Mouse (Mus musculus) ovary, postnatal 14 days (tissue): ENCODE results near the gene Camk1d.
"Not testable (repeated sequence)": the region's sequence is repeated elsewhere in the genome, so short reads cannot be mapped to it uniquely, and the experiment has no call there.

Experiments used
- DNase-seq: peaks from one replicate; pipeline ENCODE4 v3.0.0; 2022; ENCODE audit warnings: low spot score

The Camk1d gene

DNA sequence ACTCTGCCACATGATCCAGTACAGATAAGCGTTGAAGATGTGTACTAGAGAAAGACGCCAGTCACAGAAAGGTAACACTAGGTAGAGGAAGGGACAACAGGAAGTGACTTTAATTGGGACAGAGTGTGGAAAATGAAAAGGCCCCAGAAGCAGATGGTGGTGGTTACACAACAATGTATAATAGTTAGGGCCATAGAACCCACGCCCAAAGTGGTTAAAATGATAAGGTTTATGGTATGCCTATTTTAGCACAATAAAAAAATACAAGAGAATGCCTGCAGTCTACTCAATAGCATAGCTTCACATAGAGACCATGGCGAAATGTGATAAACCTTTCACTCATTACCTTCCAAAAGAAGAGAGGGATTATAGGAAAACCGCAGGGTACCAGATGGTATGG, 147.7 kb downstream of the Camk1d start:
- DNase-seq = no peak

DNA sequence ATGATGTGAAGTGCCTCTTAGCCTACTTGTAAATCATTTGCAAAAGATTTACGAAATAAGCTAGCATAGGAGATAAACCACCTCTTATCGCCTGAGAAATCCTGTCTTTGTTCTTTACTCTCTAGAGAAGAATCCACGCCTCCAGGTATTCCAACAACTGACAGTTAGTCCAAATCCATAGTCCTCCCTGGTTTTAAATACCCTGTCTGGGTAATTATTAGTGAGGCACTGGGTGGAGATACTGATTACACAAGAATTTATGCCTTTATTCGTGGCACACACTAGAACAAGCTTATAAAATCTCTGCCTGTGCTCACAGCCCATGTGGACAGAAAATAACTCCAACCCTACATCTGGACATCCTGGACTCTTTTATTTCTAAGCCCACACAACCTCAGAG, 150.6 kb downstream of the Camk1d start:
- no peak for DNase-seq

DNA sequence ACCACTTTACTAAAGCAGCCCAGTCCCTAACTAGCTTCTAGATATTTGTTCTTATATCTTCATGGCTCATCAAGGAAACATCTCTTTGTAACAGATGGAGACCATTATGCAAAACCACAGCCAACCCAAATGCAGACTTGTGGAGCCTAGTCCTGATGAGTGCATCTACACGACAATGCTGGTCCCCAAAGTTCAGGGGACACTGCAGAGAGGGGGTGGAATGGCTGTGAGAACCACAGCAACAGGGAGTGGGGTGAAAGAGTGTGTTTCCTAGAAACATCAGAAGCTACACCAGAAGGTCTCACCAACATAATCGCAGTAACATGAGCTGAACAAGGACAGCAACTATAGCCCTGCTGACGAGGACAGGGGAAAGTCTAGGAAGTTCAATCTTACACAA, 152.9 kb downstream of the Camk1d start:
- DNase-seq = no peak

DNA sequence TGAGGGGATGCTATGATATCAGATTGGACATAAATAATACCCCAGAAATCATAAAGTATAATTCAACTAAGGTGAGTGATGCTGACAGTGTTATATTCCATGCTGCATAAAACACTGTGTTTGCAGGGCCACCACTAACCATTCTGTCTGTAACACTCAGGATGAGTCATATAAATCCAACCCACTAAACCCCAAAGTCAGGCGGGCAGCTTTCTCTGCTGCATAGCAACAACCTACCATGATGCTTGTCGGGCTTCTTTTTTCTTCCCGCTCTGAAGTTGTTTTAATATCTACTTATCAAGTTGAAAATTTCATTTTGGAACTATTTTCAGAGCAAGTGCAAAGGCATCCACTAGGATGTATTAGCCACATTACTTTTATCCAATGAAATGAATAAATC, 161.1 kb downstream of the Camk1d start:
- DNase-seq = no peak

DNA sequence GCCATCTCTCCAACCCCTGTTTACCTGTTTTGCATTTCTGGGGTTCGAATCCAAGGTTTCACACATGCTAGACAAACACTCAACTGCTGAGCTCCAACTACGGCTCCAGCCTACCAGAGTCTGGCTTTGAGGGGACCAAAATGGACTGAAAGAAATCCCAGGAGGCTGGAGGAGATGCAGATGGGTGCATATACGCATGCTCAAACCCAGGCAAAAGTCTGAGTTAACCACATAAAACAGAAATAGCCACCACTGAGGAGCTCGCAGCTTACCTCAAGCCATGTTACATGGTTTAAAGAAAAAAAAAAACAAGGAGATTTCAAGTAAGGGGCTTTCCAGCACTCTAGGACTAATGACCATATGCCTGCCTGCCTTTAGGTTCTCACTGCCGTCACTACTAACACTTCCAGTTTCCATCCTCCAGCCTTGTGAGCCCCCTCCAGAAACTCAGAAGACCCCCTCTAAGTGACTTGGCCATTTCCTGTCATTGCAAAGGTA, 162.5 kb downstream of the Camk1d start:
- DNase-seq = no peak

DNA sequence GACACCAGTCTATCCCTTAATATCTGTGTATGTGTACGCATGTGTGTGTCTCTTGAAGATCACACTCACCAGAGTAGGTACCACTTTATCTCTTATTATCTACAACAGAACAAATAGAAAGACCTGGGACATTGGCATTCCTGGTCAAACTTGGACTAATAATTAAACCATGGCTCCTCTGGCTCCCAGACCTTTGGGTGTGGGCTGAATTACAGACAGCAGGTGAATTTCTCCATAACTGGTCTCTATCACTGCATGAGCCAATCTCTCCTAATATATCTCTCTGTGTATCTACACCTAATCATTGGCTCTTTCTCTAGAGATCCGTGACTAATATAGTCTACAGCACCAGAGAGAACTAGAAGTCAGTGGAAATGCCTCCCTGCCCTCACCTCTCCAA, 165.0 kb downstream of the Camk1d start:
- DNase-seq = no peak

DNA sequence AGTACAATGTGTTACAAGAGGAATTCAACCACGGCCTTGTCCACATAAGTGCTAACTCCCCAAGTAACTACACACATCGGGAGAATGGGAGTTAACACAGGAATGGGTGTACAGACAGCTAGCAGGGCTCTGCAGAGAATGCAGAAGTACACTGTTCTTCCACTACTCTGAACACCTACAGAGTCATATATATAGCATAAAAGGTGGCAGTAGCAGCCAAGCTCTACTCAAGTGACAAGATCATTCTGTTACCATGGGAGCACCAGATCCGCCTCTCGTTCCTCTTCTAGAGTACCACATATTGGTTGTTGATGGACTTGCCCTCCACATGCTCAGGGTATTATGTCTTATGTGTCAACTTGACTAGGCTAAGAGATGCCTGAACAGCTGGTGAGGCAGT, 165.4 kb downstream of the Camk1d start:
- no peak for DNase-seq

DNA sequence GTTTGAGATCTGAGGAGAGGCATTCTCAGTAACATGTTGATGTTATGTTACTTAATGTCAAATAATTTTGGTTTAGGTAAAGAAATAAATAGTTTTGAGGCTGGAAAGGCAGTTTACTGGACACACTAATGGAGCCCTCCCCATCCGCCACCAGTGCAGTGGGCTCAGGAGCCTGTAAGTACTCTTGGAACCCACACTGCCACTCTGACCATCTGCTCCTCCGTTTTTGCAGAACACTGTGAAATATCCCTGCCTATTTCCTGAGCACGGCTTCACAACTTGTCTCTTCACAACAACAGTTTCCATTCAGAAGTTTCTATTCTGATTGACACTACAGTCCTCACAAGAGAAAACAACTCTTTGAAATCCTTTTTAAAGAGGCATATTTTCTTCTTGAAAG, 173.4 kb downstream of the Camk1d start:
- DNase-seq = no peak

DNA sequence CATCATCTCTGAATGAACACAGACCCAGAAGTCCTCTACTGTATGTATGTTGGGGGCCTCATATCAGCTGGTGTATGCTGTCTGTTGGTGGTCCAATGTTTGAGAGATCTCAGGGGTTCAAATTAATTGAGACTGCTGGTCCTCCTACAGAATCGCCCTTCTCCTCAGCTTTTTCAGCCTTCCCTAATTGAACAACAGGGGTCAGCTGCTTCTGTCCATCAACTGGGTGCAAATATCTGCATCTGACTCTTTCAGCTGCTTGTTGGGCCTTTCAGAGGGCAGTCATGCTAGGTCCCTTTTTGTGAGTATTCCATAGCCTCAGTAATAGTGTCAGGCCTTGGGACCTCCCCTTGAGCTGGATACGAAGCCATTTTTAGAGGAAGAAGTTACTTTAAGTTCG, 174.4 kb downstream of the Camk1d start:
- not testable (repeated sequence) for DNase-seq

DNA sequence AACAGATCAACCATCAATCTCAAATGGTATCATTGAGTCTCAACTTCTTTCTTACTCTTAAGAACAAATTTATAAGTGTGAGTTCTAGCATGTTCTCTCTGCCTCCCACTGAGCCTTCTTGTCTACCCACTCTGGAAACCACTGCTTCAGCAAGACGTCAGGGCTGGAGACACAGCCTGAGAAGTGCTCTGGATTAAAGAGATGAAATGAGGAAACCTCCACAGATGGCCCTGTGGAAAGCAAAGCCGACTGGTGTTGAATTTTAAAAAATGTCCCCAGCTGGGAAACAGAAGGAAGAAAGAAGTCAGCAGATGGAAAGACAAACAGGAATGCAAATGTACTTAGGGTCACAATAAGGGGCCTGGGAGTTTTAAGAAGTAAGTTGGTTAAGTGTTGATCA, 180.4 kb downstream of the Camk1d start:
- no peak for DNase-seq

DNA sequence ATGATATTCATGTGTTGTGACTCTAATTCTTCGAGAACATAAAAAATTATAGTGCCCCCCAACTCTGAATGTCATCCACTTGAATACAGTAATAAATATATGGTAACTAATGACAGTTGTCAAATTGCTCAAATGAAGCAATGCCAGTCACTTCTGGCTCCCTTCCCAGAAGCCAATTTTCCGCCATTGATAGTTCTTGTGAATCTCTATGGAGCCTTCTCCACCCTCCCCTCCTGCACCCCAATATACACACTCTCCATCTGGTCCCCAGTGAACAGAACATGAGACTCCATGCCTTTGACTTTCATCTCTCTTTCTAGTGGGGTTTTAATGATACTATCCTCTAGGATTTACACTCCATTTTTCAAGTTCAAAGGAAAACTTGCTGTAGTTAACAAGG, 184.3 kb downstream of the Camk1d start:
- DNase-seq = no peak

DNA sequence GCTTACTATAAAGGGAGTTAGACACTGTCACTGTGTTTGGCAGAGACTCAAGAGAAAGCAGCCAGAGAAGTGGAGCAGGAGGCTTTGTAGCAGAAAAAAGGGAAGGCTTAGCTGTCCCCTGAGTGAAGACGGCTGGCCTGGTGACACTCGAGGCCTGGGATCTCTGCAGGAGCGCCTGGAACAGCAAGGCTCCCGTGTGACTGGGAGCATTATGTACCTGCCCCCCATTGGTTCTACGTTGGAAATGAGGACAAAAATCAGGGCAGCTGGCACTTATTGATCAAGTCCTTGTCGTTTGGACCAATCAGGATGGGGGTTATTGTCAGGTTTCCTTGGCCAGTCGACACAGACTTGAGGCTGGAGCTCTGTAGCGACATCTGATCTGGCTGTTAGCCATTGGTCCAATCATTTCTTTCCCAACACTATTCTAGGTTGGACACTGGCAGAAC, 195.1 kb downstream of the Camk1d start:
- no peak for DNase-seq

DNA sequence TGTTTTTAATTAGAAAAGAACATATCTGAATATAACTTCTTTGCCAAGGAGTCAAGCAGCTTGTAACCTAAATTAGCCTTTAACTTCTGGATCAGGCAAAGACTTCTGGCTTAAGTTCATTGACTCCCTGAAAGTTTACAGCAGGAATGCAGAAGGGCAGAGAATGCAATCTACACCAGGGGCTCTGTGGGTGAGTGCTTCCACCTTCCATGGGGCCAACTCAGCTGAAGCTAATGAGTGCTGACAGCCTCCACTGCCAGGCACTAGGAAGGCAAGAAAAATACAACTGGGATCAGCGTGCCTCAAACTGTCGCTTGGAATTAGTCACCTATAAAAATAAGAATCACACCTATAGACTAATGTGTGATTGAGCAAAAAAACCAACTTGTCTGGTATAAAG, 199.2 kb downstream of the Camk1d start:
- no peak for DNase-seq

DNA sequence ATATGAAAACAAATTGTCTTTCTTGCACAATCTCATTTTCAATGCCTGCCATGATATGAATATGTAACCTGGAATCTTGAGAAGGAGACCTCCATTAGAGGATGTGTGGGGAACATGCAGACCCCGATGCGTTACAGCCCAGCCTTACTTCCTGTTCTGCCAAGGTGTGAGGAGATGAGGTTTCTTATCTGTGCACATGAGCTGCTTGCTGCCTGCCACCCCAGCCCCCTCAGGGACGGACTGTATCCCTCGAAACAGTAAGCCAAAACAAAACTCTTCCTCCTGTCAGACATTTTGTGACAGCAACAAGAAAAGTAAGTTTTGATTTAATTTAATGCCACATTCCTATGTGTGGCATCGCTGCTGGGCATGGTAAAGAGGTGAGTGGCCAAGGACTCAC, 200.2 kb downstream of the Camk1d start:
- DNase-seq = no peak

DNA sequence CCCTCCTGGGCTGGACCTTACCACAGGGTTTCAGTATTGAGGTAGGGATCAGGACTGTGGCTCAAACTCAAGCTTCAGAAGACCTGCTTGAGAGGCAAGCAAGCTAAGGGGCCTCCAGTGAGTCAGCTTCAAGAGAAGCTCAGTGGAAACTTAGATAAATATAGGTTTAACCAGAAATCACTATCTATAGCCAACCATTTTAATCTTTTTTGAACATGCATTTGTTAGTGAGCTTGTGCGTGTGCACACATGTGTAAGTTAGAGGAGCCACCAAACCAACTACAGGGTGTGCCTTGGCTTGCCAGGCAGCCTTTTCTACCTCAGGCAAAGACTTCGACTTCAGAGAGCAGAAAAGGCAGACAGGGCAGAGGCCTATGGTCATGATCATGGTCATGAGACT, 200.7 kb downstream of the Camk1d start:
- no peak for DNase-seq

DNA sequence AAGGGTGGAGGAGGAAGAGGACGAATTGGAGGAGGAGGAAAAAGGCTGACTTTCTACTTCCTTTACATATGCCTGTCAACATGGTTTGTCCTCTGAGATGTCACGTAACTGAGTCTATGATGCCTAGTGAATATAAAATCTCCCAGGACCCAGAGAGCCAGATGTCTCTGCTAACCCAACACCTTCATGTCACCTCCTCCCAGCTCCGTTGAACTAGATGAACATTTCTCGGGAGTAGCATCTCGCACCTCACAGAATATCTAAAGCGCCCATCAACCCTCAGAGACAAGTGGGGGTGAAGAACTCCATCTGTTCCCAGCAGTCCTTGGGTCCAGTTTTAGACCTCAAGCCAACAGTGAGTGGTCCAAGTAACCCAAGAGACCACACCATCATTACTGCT, 204.3 kb downstream of the Camk1d start:
- DNase-seq = no peak

DNA sequence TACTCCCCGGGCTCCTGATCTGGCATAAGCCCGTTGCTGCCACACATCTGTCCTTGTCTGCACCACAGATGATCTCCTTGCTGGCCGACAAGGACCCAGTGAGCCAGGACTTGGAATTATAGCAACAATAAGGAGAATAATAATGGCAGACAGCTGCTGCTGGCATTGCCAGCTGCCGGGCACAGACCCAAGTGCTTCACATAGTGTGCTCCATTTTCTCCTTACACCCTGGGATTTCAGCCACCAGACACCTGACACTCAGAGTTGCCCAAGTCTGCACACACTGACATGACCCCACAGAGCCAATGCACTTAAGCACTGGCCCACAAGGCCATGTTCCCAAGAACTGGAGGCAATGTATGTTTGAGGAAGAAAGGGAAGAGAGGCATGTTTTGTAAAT, 214.7 kb downstream of the Camk1d start:
- no peak for DNase-seq

DNA sequence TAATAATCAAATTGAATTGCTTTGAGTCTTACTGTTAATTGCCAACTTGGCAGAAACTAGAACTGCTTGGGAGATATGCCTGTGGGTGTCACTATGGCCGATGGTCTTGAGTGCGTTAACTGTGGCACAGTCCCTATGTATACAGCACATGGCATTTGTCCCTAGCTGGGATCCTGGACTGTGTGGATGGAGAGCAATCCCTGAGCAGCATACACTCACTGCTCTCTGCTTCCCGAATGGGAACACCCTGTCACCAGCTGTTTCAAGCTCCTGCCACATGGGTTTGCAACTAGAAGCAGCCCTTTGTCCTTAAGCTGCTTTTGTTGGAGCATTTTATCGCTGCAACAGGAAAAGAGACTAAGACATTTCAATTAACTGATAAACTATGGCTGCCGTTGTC, 224.4 kb downstream of the Camk1d start:
- DNase-seq = no peak

DNA sequence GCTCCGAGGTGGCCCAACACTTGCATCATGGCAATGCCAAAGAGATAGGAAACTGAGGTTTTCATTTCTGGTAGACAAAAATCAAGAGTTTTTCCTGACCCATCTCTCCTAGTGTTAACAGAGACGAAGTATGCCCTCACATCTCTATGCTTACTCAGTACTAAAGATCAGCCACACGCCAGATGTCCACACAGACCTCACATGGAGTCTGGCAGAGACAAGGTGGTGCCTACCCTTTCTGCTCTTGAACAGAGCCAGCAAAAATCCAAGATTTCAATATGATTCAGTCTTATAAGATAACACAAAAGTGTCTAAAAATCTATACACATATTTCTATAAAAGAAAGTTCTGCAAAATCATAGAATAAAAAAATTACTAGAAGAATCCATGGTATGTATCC, 227.0 kb downstream of the Camk1d start:
- no peak for DNase-seq

DNA sequence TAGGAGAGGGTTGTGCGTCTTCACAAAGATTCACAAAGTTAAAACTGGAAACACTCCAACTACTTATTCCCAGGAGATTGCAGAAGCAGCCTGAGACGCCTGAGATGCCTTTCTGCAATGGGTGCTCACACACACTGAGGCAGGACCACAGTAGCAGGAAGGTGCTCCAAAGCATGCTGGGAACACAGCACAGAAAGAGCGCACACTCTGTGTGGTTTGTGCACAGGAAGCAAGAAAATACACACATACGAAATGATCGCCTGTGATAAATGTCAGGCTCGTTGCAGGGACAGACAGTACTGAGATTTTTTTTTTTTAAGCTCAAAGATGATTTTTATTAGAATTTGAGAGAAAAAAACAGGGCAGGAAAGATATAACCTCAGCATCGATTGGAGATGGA, 227.7 kb downstream of the Camk1d start:
- no peak for DNase-seq

DNA sequence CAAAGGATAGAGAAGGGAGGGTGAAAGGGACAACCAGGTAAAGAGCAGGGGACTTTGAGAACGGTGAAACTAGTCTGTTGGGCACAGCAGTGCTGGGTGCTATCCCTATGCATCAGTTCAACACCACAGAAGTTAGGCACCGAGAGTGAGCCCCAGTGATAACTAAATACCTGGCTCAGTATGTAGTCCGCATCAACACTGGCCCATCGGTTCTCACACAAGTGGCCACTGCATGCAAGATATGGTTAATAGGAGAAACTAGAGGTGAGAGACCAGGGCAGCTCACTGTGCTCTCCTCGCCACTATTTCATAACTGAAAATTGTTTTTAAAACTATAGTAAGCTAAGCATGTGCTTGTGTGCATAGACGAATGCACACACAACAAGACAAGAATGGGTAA, 228.5 kb downstream of the Camk1d start:
- DNase-seq = no peak

DNA sequence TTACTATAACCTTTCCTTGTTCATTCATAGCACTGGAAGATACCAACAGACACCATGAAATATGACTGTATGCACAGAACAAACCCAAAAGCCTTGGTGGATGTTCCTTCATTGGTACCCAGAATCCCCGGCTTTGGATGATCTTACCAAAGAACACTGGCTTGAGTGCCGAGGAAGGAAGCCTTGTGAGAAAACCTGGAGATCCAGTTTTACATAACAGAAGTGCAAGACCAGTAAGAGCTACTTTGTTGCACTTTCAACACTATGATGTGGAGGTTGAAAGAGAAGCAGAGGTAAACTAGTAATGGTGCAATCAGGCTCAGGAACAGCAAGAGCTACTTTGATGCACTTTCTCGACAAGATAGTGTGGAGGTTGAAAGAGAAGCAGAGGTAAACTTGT, 234.4 kb downstream of the Camk1d start:
- no peak for DNase-seq

DNA sequence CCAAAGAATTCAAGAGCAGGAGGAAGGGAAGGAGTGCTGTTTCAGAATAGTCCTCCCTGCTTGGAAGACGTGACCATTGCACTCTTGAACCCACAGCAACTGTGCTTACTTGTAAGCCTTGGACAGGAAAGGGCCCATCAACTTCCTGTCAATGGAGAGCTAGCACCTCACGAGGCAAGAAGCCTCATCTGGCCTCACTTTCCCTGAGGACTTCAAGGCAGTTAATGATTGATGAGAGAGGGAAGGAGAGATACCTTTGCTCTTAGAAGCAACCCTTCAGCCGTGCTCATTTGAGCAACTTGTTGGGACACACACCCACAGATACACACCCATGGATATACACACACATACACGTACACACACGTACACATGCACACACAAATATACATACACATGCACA, 235.6 kb downstream of the Camk1d start:
- DNase-seq = no peak

DNA sequence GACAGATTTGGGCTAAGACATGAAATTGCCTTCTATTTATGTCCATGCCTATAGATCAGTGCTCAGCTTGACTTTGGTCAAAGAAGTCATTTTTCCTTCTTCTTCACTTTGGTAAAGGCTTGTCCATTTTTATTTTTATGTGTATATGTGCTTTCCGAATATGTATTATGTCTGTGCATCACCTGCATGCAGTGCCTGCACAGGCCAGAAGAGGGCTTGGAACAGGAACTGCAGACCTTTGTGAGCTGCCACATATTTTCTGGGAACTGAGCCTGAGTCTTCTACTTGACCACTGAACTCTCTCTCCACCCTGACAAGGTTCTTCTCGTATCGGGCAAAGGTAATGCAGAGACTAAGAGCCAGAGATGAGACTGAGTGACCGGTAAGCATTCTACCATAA, 236.1 kb downstream of the Camk1d start:
- no peak for DNase-seq

DNA sequence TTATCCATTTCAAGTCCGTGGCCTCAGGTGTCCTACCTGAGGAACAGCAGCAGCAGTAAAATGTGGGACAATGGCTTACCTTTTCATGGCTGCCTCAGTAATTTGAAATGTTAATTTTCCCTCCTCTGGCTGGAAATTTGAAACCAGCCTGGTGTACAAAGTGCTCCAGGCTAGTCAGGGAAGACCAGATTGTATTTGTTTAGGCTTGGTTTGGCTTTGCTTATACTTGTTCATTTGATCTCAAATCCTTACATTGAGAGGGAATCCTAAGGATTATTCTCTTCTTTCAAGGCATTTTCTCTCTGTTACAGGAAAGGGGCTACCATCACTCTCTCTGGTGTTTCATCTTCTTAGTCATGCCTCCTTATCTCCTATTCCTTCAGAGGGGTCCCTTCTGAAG, 236.8 kb downstream of the Camk1d start:
- no peak for DNase-seq
